ENCODE assay signal across 11 mouse cellular contexts in the genomic region with DNA sequence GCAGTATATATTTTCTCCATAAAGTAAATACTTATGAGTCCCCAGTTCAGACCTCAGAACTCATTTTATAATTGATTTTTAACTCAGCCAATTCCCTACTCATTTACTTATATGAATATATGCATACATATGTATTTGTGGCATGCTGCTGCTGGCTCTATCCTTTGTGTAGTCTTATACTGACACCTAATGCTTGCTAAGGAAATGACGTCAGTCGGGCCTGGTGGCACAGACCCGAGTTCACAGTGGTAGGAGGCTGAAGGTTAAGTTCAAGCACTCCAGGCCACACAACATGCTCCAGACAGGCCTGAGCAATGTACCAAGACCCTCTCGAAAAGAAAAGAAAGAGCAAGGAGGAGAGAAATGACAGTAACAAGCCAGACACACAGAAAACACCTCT. TPM values are rescaled to one million over a fixed set of nuclear protein-coding genes. Genes with fewer than 3 reads are reported as not detected.
A peak's percentile ranks its signal among the peaks of the same experiment; 100 is the strongest.
DNase-seq lines count a peak whose midpoint lies in the region; ATAC-seq lines count a peak whose summit lies in the region.
"Had no signal": no experiment of that assay in that cellular context is flagged by ENCODE, and none has a peak within 500 bp of the region (broad histone marks: within the 10 kb centered on the region; RNA-seq: fewer than 3 reads in every experiment).

No protein-coding gene starts in this region.

- H3K4me2 ChIP-seq in embryonic facial prominence, embryonic 14.5 days (ENCODE audit: low read depth, low read length), result no peak overlapping the region
- H3K4me2 ChIP-seq in neural tube, embryonic 11.5 days (ENCODE audit: low read depth), result no peak overlapping the region
- no peak overlapping the region for H3K4me2 ChIP-seq in hindbrain, embryonic 14.5 days (replicated peaks)
- H3K4me2 ChIP-seq: heart, embryonic 15.5 days; limb, embryonic 12.5 days had no signal

- H3K4me3 ChIP-seq in embryonic facial prominence, embryonic 14.5 days (ENCODE audit: low read depth, low read length), result no peak overlapping the region
- H3K4me3 ChIP-seq in embryonic facial prominence, embryonic 10.5 days, result no peak overlapping the region
- H3K4me3 ChIP-seq in neural tube, embryonic 11.5 days (ENCODE audit: low read depth, low read length), result no peak overlapping the region
- no peak overlapping the region for H3K4me3 ChIP-seq in hindbrain, embryonic 14.5 days (replicated peaks; ENCODE audit: low read length)
- H3K4me3 ChIP-seq: heart, embryonic 15.5 days; limb, embryonic 12.5 days had no signal

- peak; percentile 39 for DNase-seq in embryonic facial prominence, embryonic 14.5 days (ENCODE audit: low spot score)
- no peak for DNase-seq in embryonic facial prominence, embryonic 10.5 days (ENCODE audit: low spot score)
- peak; percentile 15 for DNase-seq in neural tube, embryonic 11.5 days (ENCODE audit: low spot score)
- DNase-seq in neural tube, embryonic 10.5 days (ENCODE audit: extremely low spot score, low spot score), result no peak
- DNase-seq in hindbrain, embryonic 14.5 days (ENCODE audit: low spot score), result peak; percentile 58
- DNase-seq in retina, postnatal 1 day, result peak; percentile 36
- no peak for DNase-seq in urinary bladder, postnatal 36 days (ENCODE audit: low spot score in 2 of 2)

- H3K27me3 ChIP-seq in embryonic facial prominence, embryonic 14.5 days (replicated peaks; ENCODE audit: control insufficient read depth, insufficient read depth, low read length), result no peaks in the 10 kb centered on the region
- H3K27me3 ChIP-seq in embryonic facial prominence, embryonic 10.5 days (replicated peaks; ENCODE audit: low read depth, poor library complexity, severe bottlenecking), result peaks cover 4% of the 10 kb centered on the region; the same call in 1 of the 2 replicates
- 0 out of 2 replicates have a peak, but pooled peaks cover 4% of the 10 kb centered on the region for H3K27me3 ChIP-seq in neural tube, embryonic 11.5 days (ENCODE audit: control insufficient read depth, insufficient read depth, low read length)
- H3K27me3 ChIP-seq in hindbrain, embryonic 14.5 days (ENCODE audit: control insufficient read depth, insufficient read depth, low read length), result peaks cover 28% of the 10 kb centered on the region
- H3K27me3 ChIP-seq: heart, embryonic 15.5 days; limb, embryonic 12.5 days had no signal

- no peaks in the 10 kb centered on the region for H3K9me3 ChIP-seq in embryonic facial prominence, embryonic 14.5 days (ENCODE audit: control insufficient read depth, low read length)
- no peaks in the 10 kb centered on the region for H3K9me3 ChIP-seq in embryonic facial prominence, embryonic 10.5 days
- no peaks in the 10 kb centered on the region for H3K9me3 ChIP-seq in neural tube, embryonic 11.5 days (ENCODE audit: control insufficient read depth, low read length)
- 0 out of 2 replicates have a peak, but pooled peaks cover 4% of the 10 kb centered on the region for H3K9me3 ChIP-seq in hindbrain, embryonic 14.5 days (ENCODE audit: control insufficient read depth, low read length)
- H3K9me3 ChIP-seq: heart, embryonic 15.5 days; limb, embryonic 12.5 days had no signal

- 63% methylated on average over 4 of the region's 4 CpGs for WGBS in embryonic facial prominence, embryonic 14.5 days
- 67% methylated on average over 4 of the region's 4 CpGs for WGBS in embryonic facial prominence, embryonic 10.5 days
- 65% methylated on average over 4 of the region's 4 CpGs for WGBS in neural tube, embryonic 11.5 days
- WGBS in hindbrain, embryonic 14.5 days, result 66% methylated on average over 4 of the region's 4 CpGs

- H3K27ac ChIP-seq in embryonic facial prominence, embryonic 14.5 days (replicated peaks; ENCODE audit: low read depth, low read length), result no peak overlapping the region
- H3K27ac ChIP-seq in embryonic facial prominence, embryonic 10.5 days (replicated peaks), result no peak overlapping the region
- H3K27ac ChIP-seq in neural tube, embryonic 11.5 days (ENCODE audit: low read depth, low read length), result no peak overlapping the region
- no peak overlapping the region for H3K27ac ChIP-seq in hindbrain, embryonic 14.5 days
- H3K27ac ChIP-seq: heart, embryonic 15.5 days; limb, embryonic 12.5 days had no signal

- no peak for ATAC-seq in embryonic facial prominence, embryonic 14.5 days (ENCODE audit: low read depth)
- ATAC-seq in neural tube, embryonic 11.5 days (ENCODE audit: insufficient read depth, low FRiP score, low TSS enrichment), result no peak
- ATAC-seq in hindbrain, embryonic 14.5 days (ENCODE audit: low FRiP score), result peak; percentile 47; the same call in 1 of the 2 replicates
- no peak for ATAC-seq in erythroblast, adult 5-6 weeks (replicated peaks; ENCODE audit: low FRiP score, poor library complexity, severe bottlenecking)

- no peaks in the 10 kb centered on the region for H3K36me3 ChIP-seq in embryonic facial prominence, embryonic 14.5 days (ENCODE audit: control insufficient read depth, insufficient read depth, low read length)
- H3K36me3 ChIP-seq in embryonic facial prominence, embryonic 10.5 days (replicated peaks), result no peaks in the 10 kb centered on the region
- H3K36me3 ChIP-seq in neural tube, embryonic 11.5 days (ENCODE audit: control insufficient read depth, insufficient read depth, low read length), result no peaks in the 10 kb centered on the region
- no peaks in the 10 kb centered on the region for H3K36me3 ChIP-seq in hindbrain, embryonic 14.5 days (replicated peaks; ENCODE audit: control insufficient read depth, insufficient read depth)
- H3K36me3 ChIP-seq: heart, embryonic 15.5 days; limb, embryonic 12.5 days had no signal

- H3K4me1 ChIP-seq in embryonic facial prominence, embryonic 14.5 days (ENCODE audit: control insufficient read depth, insufficient read depth, low read length), result no peaks in the 10 kb centered on the region
- no peaks in the 10 kb centered on the region for H3K4me1 ChIP-seq in embryonic facial prominence, embryonic 10.5 days
- no peaks in the 10 kb centered on the region for H3K4me1 ChIP-seq in neural tube, embryonic 11.5 days (ENCODE audit: control insufficient read depth, insufficient read depth, low read length)
- H3K4me1 ChIP-seq in hindbrain, embryonic 14.5 days (replicated peaks; ENCODE audit: control insufficient read depth, insufficient read depth, low read length), result no peaks in the 10 kb centered on the region
- H3K4me1 ChIP-seq: heart, embryonic 15.5 days; limb, embryonic 12.5 days had no signal

- no peak overlapping the region for H3K9ac ChIP-seq in embryonic facial prominence, embryonic 14.5 days (ENCODE audit: low read depth, low read length)
- H3K9ac ChIP-seq in neural tube, embryonic 11.5 days (ENCODE audit: low read length), result no peak overlapping the region
- no peak overlapping the region for H3K9ac ChIP-seq in hindbrain, embryonic 14.5 days
- H3K9ac ChIP-seq: heart, embryonic 15.5 days; limb, embryonic 12.5 days had no signal

RNA-seq across cellular contexts. Expression of a gene that starts 7.4 kb away (rescaled TPM):
- polyA plus RNA-seq in embryonic facial prominence, embryonic 14.5 days (2014; fragmentation: Nextera tagmentation; extraction: Ambion mirVana), result 27.8 and 31.2 TPM in 2 replicates
- polyA plus RNA-seq in embryonic facial prominence, embryonic 10.5 days (2016; fragmentation: Nextera tagmentation; extraction: Ambion mirVana), result 30.7 and 37.1 TPM in 2 replicates
- 30.7 and 31.2 TPM in 2 replicates for polyA plus RNA-seq in neural tube, embryonic 11.5 days (2014; fragmentation: Nextera tagmentation; extraction: Ambion mirVana)
- 67.2 and 67.7 TPM in 2 replicates for polyA plus RNA-seq in hindbrain, embryonic 14.5 days (2014; fragmentation: Nextera tagmentation; extraction: Ambion mirVana)
- 1.3 and 2.3 TPM in 2 replicates for total RNA-seq in erythroblast, adult 5-6 weeks (2015; ENCODE audit: low replicate concordance)
- 0.56 and 2.6 TPM in 2 replicates for total RNA-seq in erythroblast, adult 5-6 weeks (2017; ENCODE audit: low replicate concordance)

RNA-seq across cellular contexts. Expression of a gene that starts 45.1 kb away (rescaled TPM):
- 62.4 and 73.4 TPM in 2 replicates for polyA plus RNA-seq in embryonic facial prominence, embryonic 14.5 days (2014; fragmentation: Nextera tagmentation; extraction: Ambion mirVana)
- 62.1 and 66.3 TPM in 2 replicates for polyA plus RNA-seq in embryonic facial prominence, embryonic 10.5 days (2016; fragmentation: Nextera tagmentation; extraction: Ambion mirVana)
- 50.2 and 52.8 TPM in 2 replicates for polyA plus RNA-seq in neural tube, embryonic 11.5 days (2014; fragmentation: Nextera tagmentation; extraction: Ambion mirVana)
- 93.9 and 108 TPM in 2 replicates for polyA plus RNA-seq in hindbrain, embryonic 14.5 days (2014; fragmentation: Nextera tagmentation; extraction: Ambion mirVana)
- total RNA-seq in erythroblast, adult 5-6 weeks (2015; ENCODE audit: low replicate concordance), result 2.1 and 2.3 TPM in 2 replicates
- total RNA-seq in erythroblast, adult 5-6 weeks (2017; ENCODE audit: low replicate concordance), result 6.6 and 8.8 TPM in 2 replicates

RNA-seq across cellular contexts. Expression of a gene that starts 52.2 kb away (rescaled TPM):
- not detected in 2 replicates for polyA plus RNA-seq in embryonic facial prominence, embryonic 14.5 days (2014; fragmentation: Nextera tagmentation; extraction: Ambion mirVana)
- 0.04 and 0.23 TPM in 2 replicates for polyA plus RNA-seq in embryonic facial prominence, embryonic 10.5 days (2016; fragmentation: Nextera tagmentation; extraction: Ambion mirVana)
- polyA plus RNA-seq in neural tube, embryonic 11.5 days (2014; fragmentation: Nextera tagmentation; extraction: Ambion mirVana), result 0.91 and 0.99 TPM in 2 replicates
- 0.05 TPM in 2 replicates for polyA plus RNA-seq in hindbrain, embryonic 14.5 days (2014; fragmentation: Nextera tagmentation; extraction: Ambion mirVana)
- total RNA-seq in erythroblast, adult 5-6 weeks (2015; ENCODE audit: low replicate concordance), result not detected in 2 replicates
- 0.14 TPM in 1 of 2 replicates, not detected in the other for total RNA-seq in erythroblast, adult 5-6 weeks (2017; ENCODE audit: low replicate concordance)
- polyA plus RNA-seq: heart, embryonic 15.5 days; limb, embryonic 12.5 days; stomach, embryonic 16.5 days had no signal

Comparison
In these comparisons a context has a peak if more than half of its experiments do, and no peak if none do; other contexts are left out.
1. DNase-seq: peak in embryonic facial prominence, embryonic 14.5 days (single experiment), neural tube, embryonic 11.5 days (single experiment), hindbrain, embryonic 14.5 days (single experiment) and retina, postnatal 1 day (single experiment); none in embryonic facial prominence, embryonic 10.5 days (single experiment), neural tube, embryonic 10.5 days (single experiment) and urinary bladder, postnatal 36 days (0 of 2).